Mouse (Mus musculus) spleen, adult 2 months (tissue): ENCODE data around the gene Qrich1. TPM values are rescaled to one million over a fixed set of nuclear protein-coding genes. Genes with fewer than 3 reads are reported as not detected.

Experiments used
- DNase-seq, 2 experiments: peaks; one replicate each; pipeline versions ENCODE4 v3.0.0 to v3.0.0-alpha.2; 2012 to 2021; ENCODE audit warnings: low spot score in 2 of 2, low read depth in 1 of 2
- H3K27ac ChIP-seq: fragments of 200-500 bp; 2 replicates; pipeline ENCODE4 v1.5.1; 2012; ENCODE audit warnings: low read length, inconsistent platforms; ENCODE audit not compliant: insufficient read depth
- H3K27me3 ChIP-seq: fragments of 200-500 bp; 2 replicates; pipeline ENCODE4 v1.6.1; 2012; ENCODE audit warnings: mild to moderate bottlenecking, moderate library complexity, low read length, inconsistent platforms; ENCODE audit not compliant: control insufficient read depth, insufficient read depth
- H3K36me3 ChIP-seq: fragments of 200-500 bp; 2 replicates; pipeline ENCODE4 v1.6.1; 2012; ENCODE audit warnings: mild to moderate bottlenecking, low read length, inconsistent platforms; ENCODE audit not compliant: control insufficient read depth, insufficient read depth
- H3K4me1 ChIP-seq: fragments of 200-500 bp; 2 replicates; pipeline ENCODE4 v1.6.1; 2011; ENCODE audit warnings: inconsistent platforms; ENCODE audit not compliant: control insufficient read depth, insufficient read depth, insufficient read length
- H3K4me3 ChIP-seq: fragments of 200-500 bp; 2 replicates; pipeline ENCODE4 v1.5.1; 2011; ENCODE audit warnings: mild to moderate bottlenecking, inconsistent platforms; ENCODE audit not compliant: insufficient read depth, insufficient read length; ENCODE audit errors: extremely low read depth
- CTCF ChIP-seq: fragments of 200-500 bp; IDR thresholded peaks from 2 replicates; pipeline ENCODE4 v1.5.1; 2011; ENCODE audit warnings: mild to moderate bottlenecking, inconsistent platforms; ENCODE audit not compliant: insufficient read depth, insufficient read length, insufficient replicate concordance; ENCODE audit errors: extremely low read depth
- POLR2A ChIP-seq: fragments of 200-500 bp; IDR thresholded peaks from 2 replicates; pipeline ENCODE4 v1.6.1; 2011; ENCODE audit warnings: low read depth, low read length, inconsistent platforms
- WGBS: fragments of 180-500 bp; shearing (Covaris S2); methylation state at CpG from one replicate; pipeline ENCODE4 v1.1.7; 2018; 5-methylcytosine and 5-hydroxymethylcytosine counted together
- polyA plus RNA-seq: library from polyadenylated mRNA; depleted of rRNA; stranded (reverse); fragments of >200 nt; gene quantifications from 2 replicates; pipeline ENCODE4 v1.2.3, GENCODE M21; 2012

Qrich1 gene
- polyA plus RNA-seq, 1 experiment = 76.7 TPM

DNA sequence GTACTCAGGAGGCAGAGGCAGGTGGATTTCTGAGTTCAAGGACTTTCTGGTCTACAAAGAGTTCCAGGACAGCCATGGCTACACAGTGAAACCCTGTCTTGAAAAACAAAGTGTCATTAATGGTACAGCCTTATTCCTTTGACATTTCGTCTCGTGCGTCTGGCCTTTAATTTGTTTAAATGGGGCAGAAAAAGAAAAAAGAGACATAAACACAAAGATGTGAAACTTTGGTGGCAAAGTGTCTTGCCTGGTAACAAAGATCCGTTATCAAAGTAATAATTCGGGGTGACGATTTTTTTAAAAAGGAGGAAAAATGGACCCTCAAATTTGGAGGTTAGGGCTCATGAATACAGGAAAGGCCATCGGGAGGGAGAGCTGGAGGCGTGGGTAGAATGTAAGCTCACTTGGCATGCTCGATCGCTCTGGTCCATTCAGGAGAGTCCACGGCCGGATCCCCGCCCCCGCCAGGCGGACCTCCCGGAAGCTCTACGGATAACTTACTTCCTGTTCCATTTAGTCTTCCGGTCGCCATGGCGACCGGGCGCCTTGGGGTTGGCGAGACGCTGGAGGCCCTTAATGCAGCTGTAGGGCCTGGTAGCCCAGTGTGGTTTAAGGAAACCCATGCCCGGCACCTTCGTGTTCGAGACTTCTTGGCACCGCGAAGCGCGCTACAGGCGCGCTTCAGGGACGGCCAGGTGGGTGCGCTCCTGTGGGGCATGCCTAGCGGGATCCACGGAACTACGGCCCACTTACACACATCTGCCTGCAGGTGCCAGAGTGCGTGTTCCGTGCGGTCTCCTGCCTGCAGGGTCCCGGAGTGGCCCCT is 53.0 kb downstream of the Qrich1 start, which contains the start of gene Dalrd3:
TSS of gene Dalrd3 (plus strand) at position 506 of the 826 bp plus-strand sequence.
- Histone ChIP-seq H3K4me3 (peak within 1 kb of the TSS; percentile 71), H3K27ac (peak within 1 kb of the TSS; percentile 48), H3K27me3 (no peaks in the 10 kb centered on the region), H3K4me1 (peaks cover 15% of the 10 kb centered on the region), H3K36me3 (peaks cover 11% of the 10 kb centered on the region; the same call in 1 of the 2 replicates)
- WGBS = 1% methylated on average over 42 of the region's 42 CpGs
- TF ChIP-seq POLR2A = no peak
- 0 out of 2 replicates have a peak, but pooled peaks have one; percentile 0 for TF ChIP-seq CTCF
- DNase-seq = peak; percentile 79 to 87

- TF ChIP-seq CTCF (peak; percentile 76; the same call in 1 of the 2 replicates), POLR2A (no peak)
Measured at GRCm38 (mm10) chr9:108570207-108570896, 53.7 kb downstream of the Qrich1 start.

DNA sequence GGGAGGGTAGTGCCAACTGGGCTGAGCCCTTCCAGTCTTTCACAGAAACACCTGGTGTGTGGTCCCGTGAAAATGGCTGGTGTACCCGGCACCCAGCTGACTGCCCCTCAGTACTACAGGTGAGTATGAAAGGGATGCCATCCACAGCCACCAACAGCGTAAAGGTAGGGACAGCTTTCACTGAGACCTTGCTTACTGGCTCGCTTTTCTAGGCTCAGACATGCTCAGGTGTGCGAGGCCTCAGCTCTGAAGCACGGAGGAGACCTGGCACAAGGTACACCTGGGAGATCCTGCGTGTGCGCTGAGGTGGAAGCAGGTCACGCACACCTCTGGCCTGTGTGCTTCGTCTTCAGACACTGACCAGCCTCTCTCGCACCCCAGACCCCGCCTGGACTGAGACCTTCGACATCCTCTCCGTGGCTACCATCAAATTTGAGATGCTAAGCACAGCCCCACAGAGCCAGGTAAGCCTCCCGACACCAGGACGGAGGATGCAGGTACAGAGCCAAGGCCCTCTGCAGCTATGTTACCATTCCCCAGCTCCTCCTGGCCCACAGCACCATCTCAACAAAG is 54.9 kb downstream of the Qrich1 start:
- H3K36me3 ChIP-seq = peaks cover 15% of the 10 kb centered on the region
- DNase-seq = no peak
- TF ChIP-seq CTCF (no peak), POLR2A (no peak)
- 96% methylated on average over 16 of the region's 16 CpGs for WGBS
- no peaks in the 10 kb centered on the region for H3K27me3 ChIP-seq
- no peak overlapping the region for H3K4me3 ChIP-seq
- H3K4me1 ChIP-seq = peaks cover 9% of the 10 kb centered on the region; the same call in 1 of the 2 replicates
- no peak overlapping the region for H3K27ac ChIP-seq

More at GRCm38 (mm10) chr9:108570207-108570896, 53.7 kb downstream of the Qrich1 start:
- Histone ChIP-seq H3K27me3 (no peaks in the 10 kb centered on the region), H3K36me3 (peaks cover 11% of the 10 kb centered on the region; the same call in 1 of the 2 replicates), H3K27ac (peak overlapping the region; percentile 48), H3K4me1 (peaks cover 15% of the 10 kb centered on the region), H3K4me3 (peak overlapping the region; percentile 71)
- WGBS = 1% methylated on average over 40 of the region's 40 CpGs
- peak; percentile 64 to 86 for DNase-seq

DNA sequence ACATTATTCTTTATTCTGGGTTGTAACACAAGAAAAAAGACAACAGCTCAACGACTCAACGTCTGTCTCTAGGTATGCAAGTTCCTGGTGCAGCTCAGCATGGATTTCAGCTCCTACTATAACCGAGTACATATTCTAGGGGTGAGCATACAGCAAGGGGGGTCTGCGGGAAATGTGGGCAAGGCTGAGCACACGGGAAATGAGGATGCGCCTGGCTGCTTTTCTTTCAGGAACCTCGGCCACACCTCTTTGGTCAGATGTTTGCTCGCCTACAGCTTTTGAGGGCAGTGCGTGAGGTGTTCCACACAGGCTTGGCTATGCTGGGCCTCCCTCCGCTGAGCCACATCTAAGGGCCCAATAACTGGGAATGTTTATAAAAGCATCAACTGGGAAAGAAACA is 55.7 kb downstream of the Qrich1 start:
- WGBS = 86% methylated on average over 10 of the region's 10 CpGs
- H3K27me3 ChIP-seq = no peaks in the 10 kb centered on the region
- no peak overlapping the region for H3K4me3 ChIP-seq
- no peak for DNase-seq
- H3K36me3 ChIP-seq = peaks cover 15% of the 10 kb centered on the region
- no peak overlapping the region for H3K27ac ChIP-seq
- TF ChIP-seq CTCF (no peak), POLR2A (no peak)
- H3K4me1 ChIP-seq = peaks cover 9% of the 10 kb centered on the region; the same call in 1 of the 2 replicates

GRCm38 (mm10) chr9:108573774-108574690 is 57.4 kb downstream of the Qrich1 start:
- peaks cover 15% of the 10 kb centered on the region for H3K36me3 ChIP-seq
- TF ChIP-seq CTCF = peak; percentile 56; the same call in 1 of the 2 replicates
- no peak for TF ChIP-seq POLR2A
- H3K27me3 ChIP-seq = no peaks in the 10 kb centered on the region
- WGBS = 79% methylated on average over 26 of the region's 26 CpGs
- H3K4me3 ChIP-seq = no peak overlapping the region
- H3K27ac ChIP-seq = no peak overlapping the region
- peaks cover 3% of the 10 kb centered on the region; the same call in 1 of the 2 replicates for H3K4me1 ChIP-seq
- DNase-seq = peak in 1 of 2 experiments; percentile 56

DNA sequence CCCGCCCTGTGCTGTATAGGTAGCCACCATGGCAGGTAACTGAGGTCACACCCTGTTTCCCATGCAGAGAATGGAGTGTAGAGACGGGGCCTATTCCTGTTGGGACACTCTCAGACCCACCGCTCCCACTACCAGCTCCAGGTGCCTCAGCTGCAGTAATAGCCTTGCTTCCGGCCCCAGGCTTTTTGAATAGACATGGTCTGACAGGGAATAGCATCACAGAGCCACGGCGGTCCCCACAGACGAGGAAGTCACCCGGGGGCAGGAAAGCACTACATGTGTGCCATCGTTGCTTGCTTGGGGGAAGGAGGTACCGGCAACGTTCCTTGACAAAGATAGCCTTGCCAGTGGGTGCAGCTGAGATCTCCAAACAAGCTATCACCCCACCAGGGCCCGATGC is 58.3 kb downstream of the Qrich1 start:
- peaks cover 15% of the 10 kb centered on the region for H3K36me3 ChIP-seq
- no peak for DNase-seq
- H3K27me3 ChIP-seq = no peaks in the 10 kb centered on the region
- peaks cover 3% of the 10 kb centered on the region; the same call in 1 of the 2 replicates for H3K4me1 ChIP-seq
- no peak overlapping the region for H3K27ac ChIP-seq
- no peak overlapping the region for H3K4me3 ChIP-seq
- no peak for TF ChIP-seq CTCF
- no peak for TF ChIP-seq POLR2A
- WGBS = 80% methylated on average over 12 of the region's 12 CpGs
